Mouse (Mus musculus) retina, embryonic 14.5 days (tissue): ENCODE results near the gene Smu1.
A peak's percentile ranks its signal among the peaks of the same experiment; 100 is the strongest.

Experiments
- DNase-seq: peaks from one replicate; pipeline ENCODE4 v3.0.0-alpha.2; 2015; ENCODE audit warnings: low spot score

Gene Smu1

DNA sequence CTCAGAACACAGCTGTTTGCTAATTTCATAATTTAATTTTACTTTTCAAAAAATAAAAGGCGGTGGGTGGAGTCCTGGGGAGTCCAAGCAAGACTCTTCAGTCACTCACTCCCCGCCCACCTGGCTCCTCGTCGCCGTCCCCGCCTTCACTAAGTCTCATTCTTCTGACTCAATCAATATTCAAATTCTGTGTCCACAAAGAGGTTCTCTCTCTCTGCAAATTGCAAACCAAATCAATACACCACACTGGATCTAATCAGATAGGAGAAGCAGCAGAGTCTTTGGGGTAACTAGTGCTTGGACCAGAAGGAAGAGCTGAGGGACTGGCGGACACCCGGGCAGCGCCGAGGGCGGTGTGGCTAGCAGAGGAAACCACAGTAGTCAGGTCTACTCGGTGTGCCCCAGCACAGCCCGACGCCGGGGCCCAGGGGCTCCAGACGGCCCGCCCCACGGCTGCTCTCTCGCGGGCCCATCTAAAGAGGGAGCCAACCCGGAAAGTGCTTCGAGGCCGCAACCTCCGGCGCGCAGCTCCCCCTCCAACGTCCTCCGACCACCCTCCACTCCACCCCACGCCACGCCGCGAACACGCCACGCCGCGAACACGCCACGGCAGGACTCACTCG, 455 bp downstream of the Smu1 start:
- no peak for DNase-seq

DNA sequence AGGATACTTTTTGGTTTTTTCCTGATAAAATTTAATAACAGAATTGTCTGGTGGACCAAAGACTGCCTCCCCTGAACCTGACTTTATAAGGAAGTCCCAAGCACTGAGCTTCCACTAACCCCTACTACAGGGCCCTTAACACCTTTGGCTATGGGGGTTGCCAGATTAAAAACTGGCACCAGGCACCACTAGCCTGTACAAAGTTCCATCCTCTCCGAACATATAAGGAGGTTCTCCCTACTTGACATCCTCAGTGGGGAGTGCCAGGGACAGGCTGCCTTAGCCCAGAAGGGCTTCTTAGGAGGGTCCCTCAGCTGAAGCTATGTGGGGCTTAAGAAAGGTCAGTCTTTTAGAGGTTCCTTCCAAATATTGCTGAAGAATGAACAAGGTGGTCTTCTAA, 22.4 kb downstream of the Smu1 start:
- no peak for DNase-seq

DNA sequence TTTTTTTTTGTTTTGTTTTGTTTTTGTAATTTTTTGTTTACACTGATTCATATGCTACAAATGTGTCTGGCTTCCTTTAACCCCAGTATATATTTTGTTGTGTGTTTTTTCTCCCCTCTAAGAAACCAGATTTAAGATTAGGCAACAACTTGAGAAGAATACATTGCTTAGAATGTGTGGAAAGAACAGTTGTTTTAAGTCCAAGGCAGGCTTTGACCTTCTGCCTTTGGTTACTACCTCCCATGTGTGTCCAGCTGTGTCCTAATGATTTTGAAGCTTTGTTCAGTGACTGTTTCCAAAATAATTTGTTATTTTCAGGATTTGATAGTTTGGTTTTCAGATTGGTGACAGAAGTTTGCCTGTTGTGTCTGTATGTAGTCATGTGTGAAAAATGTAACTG, 26.5 kb downstream of the Smu1 start:
- no peak for DNase-seq

DNA sequence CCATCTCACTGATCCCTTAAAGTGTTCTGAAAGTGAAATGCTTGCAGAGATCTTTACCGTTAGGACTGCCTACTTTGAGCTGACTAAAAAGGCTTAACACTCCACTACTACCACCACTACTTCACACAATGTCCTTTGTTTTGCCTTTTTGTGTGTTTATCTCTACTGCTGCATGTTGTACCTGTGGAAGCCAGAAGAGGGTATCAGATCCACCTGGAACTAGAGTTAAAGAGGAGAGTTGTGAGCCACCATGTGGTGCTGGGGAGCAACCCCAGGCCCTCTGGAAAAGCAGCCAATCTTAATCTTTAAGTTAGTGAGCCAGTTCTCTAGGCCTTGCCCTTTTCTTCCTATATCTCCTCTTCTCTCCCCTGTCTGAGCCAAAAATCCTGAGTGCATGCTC, 30.5 kb downstream of the Smu1 start:
- DNase-seq = no peak

DNA sequence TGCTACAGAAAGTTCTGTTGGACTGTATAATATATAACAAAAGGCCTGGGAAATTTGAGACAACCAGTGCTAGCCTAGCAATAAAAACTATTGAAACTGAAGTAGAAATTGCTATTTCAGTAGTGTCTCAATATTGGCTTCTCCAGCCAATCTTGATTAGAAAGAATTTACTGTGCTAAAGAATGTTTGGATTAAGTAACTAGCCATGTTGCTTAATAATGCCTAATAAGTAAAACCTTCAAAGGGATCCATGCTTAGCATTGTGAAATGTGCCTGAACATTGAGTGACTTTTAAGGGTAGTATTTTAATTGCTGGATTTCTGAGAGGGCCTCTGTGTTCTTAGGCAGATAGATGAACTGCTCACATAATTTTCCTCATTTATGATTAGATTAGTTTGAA, 32.2 kb downstream of the Smu1 start:
- DNase-seq = no peak

DNA sequence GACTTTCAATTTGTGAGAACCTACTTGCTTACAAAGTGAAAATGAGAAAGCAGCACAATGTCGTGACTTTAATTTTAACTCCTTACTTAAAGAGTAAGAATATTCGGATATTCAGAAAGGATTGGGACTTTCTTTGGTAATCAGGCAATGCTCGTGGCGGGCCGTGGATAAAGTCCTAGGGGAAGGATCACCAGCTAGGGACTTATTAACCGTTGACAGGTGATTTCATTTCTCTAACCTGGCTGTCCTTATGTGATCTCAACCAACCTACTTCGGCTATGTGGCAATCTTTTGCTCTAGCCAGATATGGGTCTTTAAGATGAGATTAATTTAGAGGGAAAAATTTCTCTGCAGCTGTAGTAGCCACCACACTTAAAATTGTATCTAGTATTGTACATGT, 32.6 kb downstream of the Smu1 start:
- no peak for DNase-seq

DNA sequence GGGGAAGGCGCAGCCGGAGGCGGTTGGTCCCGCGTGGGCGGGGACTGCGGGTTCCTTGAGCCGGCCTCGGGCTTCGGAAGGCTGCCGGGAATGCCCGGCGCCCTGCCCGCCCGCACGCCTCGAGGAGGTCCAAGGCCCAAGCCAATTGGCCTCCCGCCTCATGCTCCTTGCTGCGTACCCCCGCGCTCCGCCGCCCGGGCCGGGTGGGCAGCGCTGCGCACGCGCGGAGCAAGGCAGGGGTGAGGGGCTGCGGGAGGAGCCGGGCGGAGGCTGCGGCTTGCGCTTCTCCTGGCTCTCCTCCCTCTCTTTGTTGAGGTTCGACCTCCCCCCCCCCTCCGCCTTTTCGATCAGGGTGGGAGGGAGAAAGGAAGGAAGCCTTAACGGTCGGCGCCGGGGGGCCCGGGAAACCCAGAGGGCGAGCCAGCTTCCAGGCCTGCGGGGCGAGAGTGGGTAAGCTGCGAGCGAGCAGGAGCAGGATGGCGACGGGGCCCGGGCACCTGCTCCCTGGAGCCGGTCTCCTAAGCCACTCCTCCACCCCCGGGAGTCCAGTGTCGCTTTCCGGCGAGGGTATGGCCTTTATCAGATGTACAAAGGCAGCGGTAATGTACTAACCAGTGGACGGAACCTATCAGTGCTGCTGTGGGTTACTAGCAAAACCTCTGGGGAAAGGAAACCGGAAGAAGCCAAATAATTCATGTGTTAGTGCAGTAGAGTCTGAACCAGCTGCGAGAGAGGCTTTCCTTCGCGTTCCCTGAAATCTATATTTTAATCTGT, 34.8 kb downstream of the Smu1 start:
- peak; percentile 82 for DNase-seq

DNA sequence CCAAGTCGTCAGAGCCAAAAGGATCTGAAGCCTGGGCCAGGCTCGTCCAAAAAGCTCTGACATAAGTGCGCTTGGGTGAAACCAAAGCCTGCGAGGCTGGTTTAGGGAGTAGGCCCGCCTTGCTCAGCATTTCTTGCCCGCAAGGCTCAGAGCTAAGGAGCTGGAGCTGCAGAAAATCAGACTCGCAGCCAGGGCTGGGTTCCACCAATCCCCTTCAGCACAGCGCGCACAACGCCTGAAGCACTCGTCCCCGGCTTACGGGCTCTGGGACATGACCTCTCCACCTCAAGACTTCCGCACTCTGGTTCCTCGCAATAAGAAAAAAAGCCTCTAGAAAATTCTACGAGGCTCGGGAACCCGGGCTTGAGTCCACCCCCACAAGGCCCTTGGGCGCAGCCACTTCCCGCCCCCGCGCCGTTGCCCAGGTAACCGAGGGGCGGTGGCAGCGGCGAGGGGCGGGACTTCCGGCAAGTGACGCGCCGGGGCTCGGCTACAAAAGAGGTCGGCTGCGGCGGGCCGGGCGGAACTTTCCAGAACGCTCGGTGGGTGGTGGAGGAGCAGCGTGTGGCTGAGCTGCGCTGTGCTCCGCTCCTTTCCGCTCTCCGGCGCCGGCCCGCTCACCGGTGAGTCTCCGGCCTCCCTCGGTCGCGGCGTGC, 35.6 kb downstream of the Smu1 start, which contains the start of gene Dnaja1:
TSS of gene Dnaja1 (plus strand) at position 140 of the 656 bp plus-strand sequence.
- peak; percentile 96 for DNase-seq

DNA sequence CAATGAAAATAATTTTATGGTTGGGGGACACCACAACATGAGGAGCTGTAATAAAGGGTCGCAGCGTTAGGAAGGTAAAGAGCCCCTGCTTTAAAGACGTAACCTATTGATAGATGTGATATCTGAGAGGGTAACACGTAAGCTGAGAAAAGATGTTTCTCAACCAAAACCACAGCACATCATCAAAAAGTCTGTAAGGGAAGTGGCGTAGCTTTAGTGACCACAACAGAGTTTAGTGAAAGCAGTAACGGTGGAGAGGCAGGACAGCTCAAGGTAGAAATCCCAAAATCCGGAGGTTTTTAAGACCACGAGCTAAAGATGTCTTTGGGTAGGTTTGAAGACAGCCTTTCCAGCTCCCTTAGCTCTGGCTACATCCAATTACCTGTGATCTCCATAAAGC, 36.8 kb downstream of the Smu1 start:
- no peak for DNase-seq

DNA sequence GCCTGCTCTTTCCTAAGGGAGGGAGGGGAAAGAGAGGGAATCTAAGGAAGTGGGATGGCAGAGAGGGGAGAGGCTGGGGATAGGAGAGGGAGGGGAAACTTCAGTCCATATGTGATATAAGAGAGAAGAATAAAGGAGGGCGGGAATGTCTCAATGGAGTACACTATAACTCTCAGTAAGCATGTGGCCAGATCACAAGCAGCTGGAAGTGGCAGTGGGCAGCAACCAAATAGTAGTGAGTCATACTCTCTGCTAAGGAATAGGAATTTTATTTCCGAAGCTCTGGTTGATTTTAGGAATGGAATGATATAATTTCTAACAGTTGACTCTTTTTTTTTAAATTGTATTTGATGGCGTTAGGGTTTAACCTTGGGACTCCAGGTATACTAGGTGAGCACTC, 40.6 kb downstream of the Smu1 start:
- no peak for DNase-seq

DNA sequence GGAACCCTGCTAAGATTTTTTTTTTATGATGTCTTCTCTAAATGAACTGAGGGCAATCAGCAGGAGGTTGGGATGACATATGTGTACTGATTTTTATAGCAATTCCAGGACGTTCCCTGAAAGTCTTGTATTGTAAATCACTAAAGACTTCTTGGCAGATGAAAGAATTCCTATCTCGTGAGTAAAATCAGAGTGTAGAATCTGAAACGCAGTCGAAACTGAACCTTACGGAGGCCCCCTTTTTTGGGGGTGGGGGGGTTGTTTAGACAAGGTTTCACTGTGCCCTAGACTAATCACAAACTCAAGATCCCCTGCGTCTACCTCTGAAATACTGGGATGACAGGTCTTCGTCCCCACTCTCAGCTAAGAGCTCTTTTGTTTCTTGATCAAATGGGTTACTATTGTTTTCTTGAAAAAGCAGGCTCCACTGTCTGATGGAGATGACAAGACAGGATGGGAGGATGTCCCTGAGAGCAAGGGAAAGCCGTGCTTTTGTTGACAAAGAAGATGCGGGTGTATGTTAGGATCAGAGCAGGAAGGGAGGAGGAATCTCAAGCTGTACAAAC, 53.9 kb downstream of the Smu1 start:
- DNase-seq = peak; percentile 25

DNA sequence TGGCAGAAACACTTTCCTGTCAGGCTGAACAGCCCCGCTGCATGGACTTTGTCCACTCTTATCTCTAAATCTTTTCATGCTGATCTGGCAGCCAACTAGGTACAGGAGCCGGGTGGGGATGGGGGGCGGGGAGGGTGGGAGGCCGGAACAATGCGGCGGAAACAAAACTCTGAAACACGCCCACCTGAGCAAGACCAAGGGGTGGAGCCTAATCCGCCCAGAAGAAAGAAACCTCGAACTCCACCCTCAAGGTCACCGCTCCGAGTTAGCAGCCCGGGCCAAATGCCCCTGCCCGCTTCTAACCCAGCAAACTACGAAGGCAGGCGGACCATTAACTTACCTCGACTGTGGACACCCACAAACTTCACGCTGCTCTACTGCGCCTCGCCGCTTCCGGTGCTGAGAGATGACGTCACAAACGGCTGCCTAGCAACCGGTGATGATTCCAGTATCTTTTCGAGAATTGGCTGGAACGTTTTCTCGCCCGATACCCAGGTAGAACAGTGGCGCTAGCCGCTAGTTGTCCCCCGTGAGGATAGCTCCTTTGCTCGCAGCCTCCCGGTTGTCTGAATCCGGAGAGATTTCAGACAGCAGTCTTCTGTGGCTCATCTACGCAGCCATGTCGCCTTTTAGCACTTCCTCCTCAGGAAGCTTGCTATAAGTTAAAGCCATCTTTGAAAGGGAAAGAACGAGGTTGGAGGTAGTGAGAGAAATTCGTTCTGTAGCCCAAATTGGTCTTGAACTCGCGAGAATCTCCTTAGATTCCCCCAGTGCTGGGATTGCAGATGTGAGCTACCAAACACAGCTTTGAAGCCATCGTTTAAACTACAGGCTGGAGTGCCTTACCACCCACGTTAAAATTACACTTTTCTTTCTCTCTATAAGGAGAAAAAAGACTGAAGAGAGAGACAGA, 54.7 kb downstream of the Smu1 start, which contains the start of gene Aptx:
TSS of gene Aptx (minus strand) at position 398 of the 913 bp plus-strand sequence.
- peak; percentile 97 for DNase-seq

DNA sequence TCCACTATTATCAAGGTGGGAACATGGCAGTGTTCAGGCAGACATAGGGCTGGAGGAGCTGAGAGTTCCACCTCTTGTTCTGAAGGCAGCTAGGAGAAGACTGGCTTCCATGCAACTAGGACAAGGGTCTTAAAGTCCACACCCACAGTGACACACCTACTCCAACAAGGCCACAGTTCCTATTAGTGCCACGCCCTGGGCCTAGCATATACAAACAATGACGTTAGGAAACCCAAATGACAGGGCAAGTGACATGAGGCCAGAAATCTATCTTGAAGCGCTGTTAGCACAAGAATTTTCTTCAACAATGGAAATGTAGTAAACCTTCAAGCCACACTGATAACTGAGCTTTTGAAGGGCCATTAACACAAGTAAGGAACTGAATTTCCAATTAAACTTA, 55.9 kb downstream of the Smu1 start:
- DNase-seq = no peak

DNA sequence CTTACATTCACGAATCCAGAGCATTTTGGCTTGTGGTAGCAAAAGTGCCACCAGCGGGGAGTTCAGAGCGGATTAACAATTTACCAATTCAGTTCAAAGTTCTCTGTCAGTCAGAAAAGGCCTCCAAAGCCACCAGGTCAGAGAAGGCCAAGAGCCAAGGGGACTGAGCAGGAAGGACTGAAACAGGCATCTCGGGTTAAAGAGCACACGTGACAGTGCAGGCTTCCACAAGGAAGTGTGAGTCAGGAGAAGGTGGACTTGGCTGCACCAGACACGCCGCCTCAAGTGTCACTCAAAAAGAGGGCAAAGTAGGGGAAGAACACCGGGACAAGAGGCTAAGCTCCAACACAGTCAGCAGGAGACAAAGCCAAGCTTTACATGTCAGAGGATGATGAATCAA, 57.5 kb downstream of the Smu1 start:
- DNase-seq = no peak

DNA sequence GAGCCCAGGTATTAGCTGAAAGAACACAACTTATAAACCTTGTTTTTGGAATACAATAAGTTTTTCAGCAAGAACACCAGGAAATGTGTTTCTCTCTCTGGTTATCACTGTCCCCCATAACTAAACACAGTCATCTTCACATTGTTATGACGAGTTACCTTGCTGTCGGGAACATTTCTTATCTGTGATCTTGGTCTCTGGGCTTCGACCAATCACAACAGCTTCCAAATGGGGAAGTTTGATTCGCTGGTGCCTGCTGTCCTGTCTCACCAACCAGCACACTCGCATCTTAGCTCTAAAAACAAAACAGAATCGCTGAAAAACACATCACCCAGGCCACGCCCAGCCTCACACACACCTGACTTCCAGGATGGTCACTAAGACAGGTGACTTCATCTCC, 60.7 kb downstream of the Smu1 start:
- DNase-seq = no peak

DNA sequence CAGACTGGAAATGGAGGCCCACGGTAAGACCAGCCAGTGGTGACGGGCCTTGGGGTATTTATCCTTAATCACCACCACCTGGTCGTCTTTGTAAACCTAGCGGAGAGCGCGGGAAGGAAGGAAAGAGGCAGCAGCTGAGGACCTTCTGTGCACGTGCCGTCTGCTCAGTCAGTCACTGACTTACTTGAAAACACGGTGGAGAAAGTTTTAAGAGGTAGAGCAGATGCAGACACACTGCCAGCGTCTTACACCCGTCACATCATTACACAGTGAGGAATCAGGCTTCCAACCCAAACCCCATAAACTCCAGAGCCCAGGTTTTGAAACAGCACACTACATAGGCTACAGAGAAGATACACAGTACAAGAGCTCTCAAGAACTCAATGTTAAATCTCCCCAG, 66.6 kb downstream of the Smu1 start:
- no peak for DNase-seq
